Mouse (Mus musculus) CH12.LX (cell line): ENCODE data around the gene Anapc13. TPM values are rescaled to one million over a fixed set of nuclear protein-coding genes. Genes with fewer than 3 reads are reported as not detected.

Experiments used
- DNase-seq: peaks from one replicate; pipeline ENCODE4 v3.0.0-alpha.2; 2013; ENCODE audit errors: extremely low read depth
- H3K27ac ChIP-seq: 2 replicates; pipeline ENCODE4 v1.5.1; 2012; ENCODE audit warnings: low read depth, mild to moderate bottlenecking, control low read depth, moderate library complexity; ENCODE audit not compliant: insufficient read depth
- H3K27me3 ChIP-seq: replicated peaks from 2 replicates; pipeline ENCODE3; 2012; ENCODE audit warnings: inconsistent platforms
- H3K36me3 ChIP-seq, 2 experiments: replicated peaks in 1 of 2; 2 replicates each; pipeline versions ENCODE3 to v1.6.1; 2012; ENCODE audit warnings: inconsistent platforms in 1 of 2, low read length in 1 of 2, mild to moderate bottlenecking in 1 of 2, mixed read lengths in 1 of 2, moderate library complexity in 1 of 2; ENCODE audit not compliant: control insufficient read depth in 1 of 2, insufficient read depth in 1 of 2
- H3K4me1 ChIP-seq, 2 experiments: 2 replicates each; pipeline ENCODE4 v1.6.1; 2012; ENCODE audit warnings: inconsistent platforms in 1 of 2, moderate library complexity in 1 of 2; ENCODE audit not compliant: insufficient read depth in 2 of 2, control insufficient read depth in 1 of 2
- H3K4me2 ChIP-seq: 2 replicates; pipeline ENCODE4 v1.6.1; 2012; ENCODE audit warnings: low read depth, mild to moderate bottlenecking, control low read depth; ENCODE audit not compliant: poor library complexity, insufficient read depth, severe bottlenecking
- H3K4me3 ChIP-seq, 3 experiments: fragments of 150-350 bp in 1 of 3; sonication (generic) in 1 of 3; replicated peaks in 1 of 3; 2 replicates each; pipeline versions ENCODE3 to v1.5.1; 2011 to 2012; ENCODE audit warnings: low read depth in 2 of 3, low read length in 2 of 3, mild to moderate bottlenecking in 2 of 3, moderate library complexity in 2 of 3, control low read depth in 1 of 3, improper control_type of control experiment in 1 of 3, inconsistent platforms in 1 of 3, mixed read lengths in 1 of 3; ENCODE audit not compliant: poor library complexity in 1 of 3
- H3K79me2 ChIP-seq: replicated peaks from 2 replicates; pipeline ENCODE4 v1.6.1; 2012; ENCODE audit warnings: mild to moderate bottlenecking, moderate library complexity; ENCODE audit not compliant: control insufficient read depth, poor library complexity, insufficient read depth, severe bottlenecking; ENCODE audit errors: extremely low read depth
- H3K9ac ChIP-seq: 2 replicates; pipeline ENCODE4 v1.6.1; 2012; ENCODE audit warnings: low read depth, mild to moderate bottlenecking, control low read depth, moderate library complexity; ENCODE audit not compliant: insufficient read depth
- H3K9me3 ChIP-seq: replicated peaks from 2 replicates; pipeline ENCODE3; 2012; ENCODE audit warnings: low read length, inconsistent platforms, mixed read lengths
- BHLHE40 ChIP-seq: IDR thresholded peaks from 2 replicates; pipeline ENCODE4 v1.6.1; 2011; ENCODE audit warnings: mild to moderate bottlenecking, low read depth, low read length, improper control_type of control experiment
- CHD1 ChIP-seq: IDR thresholded peaks from 2 replicates; pipeline ENCODE4 v1.6.1; 2012; ENCODE audit warnings: low read depth, low read length, improper control_type of control experiment, inconsistent platforms
- ELF1 ChIP-seq: IDR thresholded peaks from 2 replicates; pipeline ENCODE4 v1.6.1; 2014; ENCODE audit warnings: low read depth, mild to moderate bottlenecking, inconsistent platforms, low read length, improper control_type of control experiment
- EP300 ChIP-seq: IDR thresholded peaks from 2 replicates; pipeline ENCODE4 v1.6.1; 2011; ENCODE audit warnings: low read length, improper control_type of control experiment
- GABPA ChIP-seq: IDR thresholded peaks from 2 replicates; pipeline ENCODE4 v1.6.1; 2012; ENCODE audit warnings: low read depth, low read length, improper control_type of control experiment, inconsistent platforms; ENCODE audit not compliant: insufficient replicate concordance
- HCFC1 ChIP-seq: IDR thresholded peaks from 2 replicates; pipeline ENCODE4 v1.6.1; 2012; ENCODE audit warnings: low read depth, mild to moderate bottlenecking, inconsistent platforms, low read length, improper control_type of control experiment
- IRF4 ChIP-seq: IDR thresholded peaks from 2 replicates; pipeline ENCODE4 v1.6.1; 2014; ENCODE audit warnings: low read depth, mild to moderate bottlenecking, inconsistent platforms, low read length, improper control_type of control experiment
- KAT2A ChIP-seq: IDR thresholded peaks from 2 replicates; pipeline ENCODE4 v1.6.1; 2012; ENCODE audit warnings: low read length, improper control_type of control experiment, inconsistent platforms; ENCODE audit not compliant: insufficient replicate concordance
- MAFK ChIP-seq: IDR thresholded peaks from 2 replicates; pipeline ENCODE4 v1.6.1; 2011; ENCODE audit warnings: low read length, improper control_type of control experiment; ENCODE audit not compliant: insufficient replicate concordance
- MAZ ChIP-seq: IDR thresholded peaks from 2 replicates; pipeline ENCODE4 v1.6.1; 2012; ENCODE audit warnings: low read depth, mild to moderate bottlenecking, inconsistent platforms, low read length, improper control_type of control experiment, moderate library complexity
- NELFE ChIP-seq: IDR thresholded peaks from 2 replicates; pipeline ENCODE4 v1.6.1; 2011; ENCODE audit warnings: low read depth, low read length, improper control_type of control experiment
- POLR2A ChIP-seq: IDR thresholded peaks from 2 replicates; pipeline ENCODE4 v1.6.1; 2011; ENCODE audit warnings: low read depth, mild to moderate bottlenecking, improper control_type of control experiment, low read length
- SIN3A ChIP-seq: IDR thresholded peaks from 2 replicates; pipeline ENCODE4 v1.6.1; 2012; ENCODE audit warnings: low read length, improper control_type of control experiment, inconsistent platforms
- TBP ChIP-seq: conservative IDR thresholded peaks from 2 replicates; pipeline ENCODE4 v1.6.1; 2011; ENCODE audit warnings: low read depth, low read length, improper control_type of control experiment
- USF1 ChIP-seq: IDR thresholded peaks from 2 replicates; pipeline ENCODE4 v1.6.1; 2014; ENCODE audit warnings: low read depth, mild to moderate bottlenecking, inconsistent platforms, low read length, improper control_type of control experiment
- ZC3H11A ChIP-seq: IDR thresholded peaks from 2 replicates; pipeline ENCODE4 v1.6.1; 2012; ENCODE audit warnings: low read depth, mild to moderate bottlenecking, inconsistent platforms, low read length, improper control_type of control experiment
- ZKSCAN1 ChIP-seq: IDR thresholded peaks from 2 replicates; pipeline ENCODE4 v1.6.1; 2012; ENCODE audit warnings: low read depth, inconsistent platforms, low read length, improper control_type of control experiment, borderline replicate concordance
- dilution Hi-C: fragments of 300-500 bp; cut with MboI; formaldehyde crosslinking; loops from 2 replicates; pipeline ENCODE4 v1.14.3; 2020; ENCODE audit warnings: low sequenced_read_pairs; ENCODE audit not compliant: extremely low pct_unique_long_range_greater_than_20kb, extremely low pct_ligation_motif_present
- in situ Hi-C: fragments of 300-500 bp; cut with MboI; formaldehyde crosslinking; loops from 3 replicates; pipeline ENCODE4 v1.14.3; 2019; ENCODE audit warnings: low sequenced_read_pairs, low pct_ligation_motif_present, low pct_unique_long_range_greater_than_20kb, mixed read lengths
- polyA plus RNA-seq: library from polyadenylated mRNA; unstranded; fragments of >175 nt; gene quantifications from 2 replicates; pipeline ENCODE4 v1.2.1, GENCODE M21; 2012; ENCODE audit warnings: low read depth; ENCODE audit not compliant: insufficient read length
- total RNA-seq, 2 experiments: library from RNA; depleted of rRNA; stranded (reverse); fragments of 300-350 nt in 1 of 2; fragments of >200 nt in 1 of 2; gene quantifications; 2 replicates each; pipeline ENCODE4 v1.2.3; 2012 to 2014

Anapc13 gene
- total and polyA plus RNA-seq, 3 experiments = 20.8 to 87.4 (median 62.6) TPM

DNA sequence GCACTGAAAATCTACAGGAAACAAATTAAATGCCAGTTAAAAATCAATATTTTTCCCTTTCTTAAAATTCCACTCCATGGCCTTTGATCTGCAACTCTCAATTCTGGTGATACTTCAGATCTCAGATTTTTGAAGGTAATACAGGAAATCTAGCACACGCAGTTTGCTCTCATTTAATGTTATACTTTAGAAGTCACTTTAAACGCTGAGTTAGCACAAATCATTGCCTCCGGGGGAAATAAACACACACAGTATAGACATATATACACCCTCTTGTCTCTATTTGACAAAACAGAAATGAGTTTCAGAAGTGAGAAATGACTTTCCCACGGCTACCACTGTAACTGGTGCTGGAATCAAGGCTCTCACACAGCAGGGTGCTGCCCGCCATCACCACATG is 38.7 kb upstream of the Anapc13 start:
- H3K4me1 ChIP-seq = no peaks in the 10 kb centered on the region
- no peak overlapping the region for H3K9ac ChIP-seq
- no peak overlapping the region for H3K27ac ChIP-seq
- H3K4me2 ChIP-seq = no peak overlapping the region
- DNase-seq = no peak
- no peaks in the 10 kb centered on the region for H3K79me2 ChIP-seq
- no peaks in the 10 kb centered on the region for H3K27me3 ChIP-seq
- TF ChIP-seq NELFE = no peak
- no peak for TF ChIP-seq IRF4
- no peak for TF ChIP-seq POLR2A
- TF ChIP-seq HCFC1 = no peak
- no peak for TF ChIP-seq BHLHE40
- TF ChIP-seq ZC3H11A = no peak
- no peak for TF ChIP-seq SIN3A
- TF ChIP-seq MAFK = peak; percentile 79
- TF ChIP-seq ELF1 = no peak
- H3K9me3 ChIP-seq = no peaks in the 10 kb centered on the region
- dilution Hi-C loops = no loop called here
- peaks cover 25 to 69% of the 10 kb centered on the region in 2 experiments for H3K36me3 ChIP-seq
- H3K4me3 ChIP-seq = no peak overlapping the region
- in situ Hi-C loops = no loop called here

DNA sequence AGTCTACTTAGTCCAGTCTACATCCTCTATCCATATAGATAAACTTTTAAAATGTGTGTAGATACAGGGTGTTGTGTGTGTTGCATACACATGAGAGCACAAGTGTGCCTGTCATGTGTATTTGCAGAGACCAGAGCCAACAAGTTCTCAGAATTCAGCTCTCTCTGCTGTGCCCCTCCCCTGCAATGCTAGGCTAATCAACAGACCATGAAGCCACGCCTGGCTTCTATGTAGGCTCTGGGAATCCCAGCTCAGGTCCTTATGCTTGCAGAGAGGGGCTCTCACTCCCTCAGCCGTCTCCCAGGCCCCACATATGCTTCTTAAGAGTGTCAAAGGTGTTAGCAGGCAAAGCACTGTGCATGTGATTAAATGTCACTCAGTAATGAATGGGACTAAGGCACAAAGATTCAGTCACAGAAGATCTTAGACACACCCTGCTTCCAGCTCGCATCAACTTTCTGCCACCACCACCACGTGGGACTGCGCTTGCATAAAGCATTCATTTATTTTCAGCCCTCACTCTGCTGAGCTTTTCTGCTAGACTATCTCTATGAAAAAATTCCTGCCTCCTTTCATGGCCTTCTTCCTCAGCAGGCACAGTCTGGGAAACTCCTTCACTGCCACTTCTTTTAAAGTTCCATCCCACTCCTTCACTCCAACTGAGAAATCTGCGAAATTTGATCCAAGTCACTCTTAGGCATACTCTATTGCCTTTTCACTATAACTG is 31.3 kb upstream of the Anapc13 start:
- TF ChIP-seq GABPA = no peak
- TF ChIP-seq TBP = no peak
- no peak for TF ChIP-seq ELF1
- TF ChIP-seq MAZ = no peak
- TF ChIP-seq EP300 = no peak
- TF ChIP-seq USF1 = no peak
- TF ChIP-seq CHD1 = no peak
- TF ChIP-seq NELFE = no peak
- TF ChIP-seq KAT2A = no peak
- TF ChIP-seq ZKSCAN1 = no peak
- no peak for TF ChIP-seq ZC3H11A
- TF ChIP-seq, all 38 proteins: peak for 0
- peaks cover 23 to 72% of the 10 kb centered on the region in 2 experiments for H3K36me3 ChIP-seq
- peaks cover 0 to 6% of the 10 kb centered on the region in 2 experiments; a peak in 2 of 4 replicates for H3K4me1 ChIP-seq
- dilution Hi-C loops = no loop called here
- H3K27me3 ChIP-seq = no peaks in the 10 kb centered on the region
- H3K4me2 ChIP-seq = no peak overlapping the region
- no peak for DNase-seq
- in situ Hi-C loops = no loop called here
- H3K4me3 ChIP-seq = no peak overlapping the region
- no peaks in the 10 kb centered on the region for H3K79me2 ChIP-seq
- no peak overlapping the region for H3K27ac ChIP-seq
- no peaks in the 10 kb centered on the region for H3K9me3 ChIP-seq
- H3K9ac ChIP-seq = no peak overlapping the region
